Mouse (Mus musculus) activated CD4-positive, CD25-positive, alpha-beta regulatory T cell (primary cell): ENCODE results near the gene Gm8374. TPM values are rescaled to one million over a fixed set of nuclear protein-coding genes. Genes with fewer than 3 reads are reported as not detected.

Experiments used
- polyA plus RNA-seq, 2 experiments: library from polyadenylated mRNA; unstranded; fragments of 100-300 nt; shearing (Covaris generic); gene quantifications; one replicate each; pipeline ENCODE4 v1.2.1; 2017

The Gm8374 gene
- not detected for polyA plus RNA-seq

DNA sequence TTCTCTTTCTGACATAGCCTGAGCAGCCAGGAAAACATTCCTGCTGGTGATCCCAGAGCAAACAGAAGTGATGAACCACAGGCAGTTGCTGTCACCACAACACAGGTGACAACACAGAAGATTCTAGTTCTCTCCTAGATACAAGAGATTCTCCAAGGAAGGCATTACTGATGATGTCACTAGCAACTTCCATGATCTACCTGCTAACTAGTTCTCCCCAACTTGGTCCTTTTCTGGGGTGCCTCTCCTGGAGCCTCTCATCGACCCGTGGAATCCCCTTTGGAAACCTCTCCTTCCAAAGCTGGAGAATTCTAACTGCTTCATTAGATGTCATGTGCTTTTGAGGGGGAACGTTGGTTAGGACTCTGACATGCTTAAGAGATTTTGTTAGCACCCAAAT is at the start of gene Gm8374:
Gm8374 (minus strand) TSS at position 101 of the 400 bp plus-strand sequence.

DNA sequence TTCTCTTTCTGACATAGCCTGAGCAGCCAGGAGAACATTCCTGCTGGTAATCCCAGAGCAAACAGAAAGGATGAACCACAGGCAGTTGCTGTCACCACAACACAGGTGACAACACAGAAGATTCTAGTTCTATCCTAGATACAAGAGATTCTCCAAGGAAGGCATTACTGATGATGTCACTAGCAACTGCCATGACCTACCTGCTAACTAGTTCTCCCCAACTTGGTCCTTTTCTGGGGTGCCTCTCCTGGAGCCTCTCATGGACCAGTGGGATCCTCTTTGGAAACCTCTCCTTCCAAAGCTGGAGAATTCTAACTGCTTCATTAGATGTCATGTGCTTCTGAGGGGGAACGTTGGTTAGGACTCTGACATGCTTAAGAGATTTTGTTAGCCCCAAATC is 32.6 kb downstream of the Gm8374 start, which contains the start of gene Gm5797:
Gm5797 (minus strand) TSS at position 101 of the 400 bp plus-strand sequence.

DNA sequence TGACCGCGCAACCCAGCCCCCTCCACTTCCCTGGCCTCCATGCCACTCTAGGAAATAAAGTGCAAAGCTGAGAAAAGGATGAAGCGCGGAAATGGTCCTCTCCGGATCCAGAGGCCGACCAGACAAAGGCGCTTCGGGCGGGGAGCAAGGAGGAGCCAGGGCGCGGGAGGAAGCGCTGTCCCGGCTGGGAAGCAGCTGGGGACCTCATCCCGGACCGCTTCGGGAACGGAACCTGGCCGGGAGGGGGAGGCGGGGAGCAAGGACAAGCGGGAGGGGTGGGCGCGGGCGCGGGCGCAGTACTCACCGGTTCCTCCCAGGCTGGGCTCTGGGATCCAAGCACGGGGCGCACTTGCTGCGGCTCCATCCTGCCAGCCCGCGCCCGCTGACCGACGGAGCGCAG is 50.3 kb downstream of the Gm8374 start, which contains the start of gene Gm3739:
Gm3739 (minus strand) TSS at position 389 of the 400 bp plus-strand sequence.

Other genes with a start within 250 kb of the Gm8374 start
- not detected for gene Gm6676, start 239.7 kb downstream of the Gm8374 start, polyA plus RNA-seq
- 1 to 10 TPM; 3.6 to 3.7 TPM for gene Gm3512, start 190.6 kb downstream of the Gm8374 start, polyA plus RNA-seq
- not detected for gene Gm16434, start 170.6 kb downstream of the Gm8374 start, polyA plus RNA-seq
- gene Gm3727, start 100.4 kb downstream of the Gm8374 start, polyA plus RNA-seq = not detected
- gene Gm3739, start 50.1 kb downstream of the Gm8374 start, polyA plus RNA-seq = 1 to 10 TPM; 6.0 to 6.3 TPM
- gene Gm5797, start 32.7 kb downstream of the Gm8374 start, polyA plus RNA-seq = not detected
- gene Gm3755, start 85.8 kb upstream of the Gm8374 start, polyA plus RNA-seq = under 1 TPM in 1 of 2 experiments, not detected in 1; 0.17 TPM
- 1 to 10 TPM; 1.7 to 6.4 TPM for gene Gm3752, start 118.6 kb upstream of the Gm8374 start, polyA plus RNA-seq
- 1 to 10 TPM in 1 of 2 experiments, under 1 TPM in 1; 0.47 to 1.2 TPM for gene Gm3558, start 203.4 kb upstream of the Gm8374 start, polyA plus RNA-seq
- not detected for gene Gm10338, start 230.5 kb upstream of the Gm8374 start, polyA plus RNA-seq